Mouse (Mus musculus) neural tube, embryonic 10.5 days (tissue): Measurements from ENCODE around the gene Plxnc1.

ENCODE experiments used
- DNase-seq: peaks from one replicate; pipeline ENCODE4 v3.0.0-alpha.2; 2017; ENCODE audit warnings: low spot score; ENCODE audit errors: extremely low spot score

The Plxnc1 gene

GRCm38 (mm10) chr10:94771496-94771895 lies 173.1 kb downstream of the Plxnc1 start:
- no peak for DNase-seq

GRCm38 (mm10) chr10:94747011-94747410 lies 197.6 kb downstream of the Plxnc1 start:
- DNase-seq: no peak

- no peak for DNase-seq
Observed at GRCm38 (mm10) chr10:94741459-94741858, 203.2 kb downstream of the Plxnc1 start.
